Mouse (Mus musculus): ENCODE measurements at regions not wholly inside any gene's neighbourhood (a gene's known extent, or its start where the extent isn't known, plus 50 kb on each side); places are given as distances from the start of the nearest gene placed in this dataset.

DNA sequence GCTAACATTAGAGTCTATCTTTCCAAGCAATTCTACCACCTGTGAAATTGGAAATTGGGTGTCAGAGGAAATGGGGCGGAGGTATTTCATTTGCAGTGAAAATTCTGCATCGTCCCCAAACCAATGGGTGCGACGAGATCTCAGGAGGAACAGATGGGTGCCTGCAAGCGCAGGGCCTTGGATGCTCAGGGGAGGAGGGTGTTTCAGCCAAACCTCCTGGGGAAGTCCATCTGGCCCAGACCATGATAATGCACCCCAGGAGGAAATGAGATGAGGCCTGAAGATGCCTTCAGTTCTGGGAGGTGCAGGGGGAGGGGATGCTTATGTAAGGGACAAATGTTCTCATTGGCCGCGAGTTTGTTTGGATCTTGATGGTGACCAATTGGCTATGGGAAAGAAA is 205.9 kb upstream of the Dynlrb2 start:
- DNase-seq (ENCODE audit: low spot score in 2 of 2) = no peak

DNA sequence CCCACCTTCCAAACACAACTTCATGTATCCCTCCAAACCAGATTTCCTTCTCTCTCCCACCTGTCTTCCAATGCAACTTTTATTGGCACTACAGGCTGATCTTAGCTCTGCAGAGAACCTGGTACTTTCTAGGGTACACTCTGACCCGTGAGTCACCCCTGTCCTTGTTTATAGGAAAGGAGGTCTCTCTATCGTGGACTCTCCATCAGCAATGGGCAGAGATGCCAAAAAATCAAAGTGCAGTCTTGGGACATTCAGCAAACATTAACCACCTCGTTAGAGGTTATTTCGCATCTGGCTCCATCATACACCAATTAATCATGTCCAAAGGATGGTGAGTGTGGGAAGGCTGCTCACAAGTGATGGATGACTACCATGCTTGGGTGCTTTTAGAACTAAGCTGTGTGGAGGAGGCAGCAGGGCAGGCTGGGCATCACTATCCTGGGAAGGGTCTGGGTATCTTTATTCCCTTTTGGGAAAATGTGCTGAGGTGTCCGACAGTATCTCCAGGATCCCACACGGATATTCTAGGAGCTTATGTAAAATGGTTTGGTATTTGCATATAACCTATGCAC is 214.0 kb upstream of the Dynlrb2 start:
- no peak for DNase-seq (ENCODE audit: low spot score in 2 of 2)

DNA sequence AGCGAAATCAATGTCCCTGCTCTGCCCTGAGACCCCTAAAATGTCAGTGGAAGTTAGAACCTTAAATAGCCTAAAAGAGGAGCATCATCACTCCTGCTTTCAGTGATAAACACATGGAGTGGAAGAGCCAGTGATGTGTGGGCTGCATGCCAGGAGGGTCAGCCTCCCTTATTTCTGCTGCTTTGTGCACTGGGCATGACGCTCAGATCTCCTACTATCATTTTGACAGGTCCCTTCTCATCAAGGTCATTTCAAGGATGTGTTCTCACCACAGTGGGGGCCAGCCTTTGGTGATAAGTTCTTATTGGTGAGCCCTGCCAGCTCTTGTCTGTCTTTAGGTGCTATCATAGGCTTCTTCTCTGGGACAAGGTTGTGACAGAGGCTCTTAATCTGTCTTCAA is 215.5 kb upstream of the Dynlrb2 start:
- DNase-seq (ENCODE audit: low spot score in 2 of 2) = no peak

DNA sequence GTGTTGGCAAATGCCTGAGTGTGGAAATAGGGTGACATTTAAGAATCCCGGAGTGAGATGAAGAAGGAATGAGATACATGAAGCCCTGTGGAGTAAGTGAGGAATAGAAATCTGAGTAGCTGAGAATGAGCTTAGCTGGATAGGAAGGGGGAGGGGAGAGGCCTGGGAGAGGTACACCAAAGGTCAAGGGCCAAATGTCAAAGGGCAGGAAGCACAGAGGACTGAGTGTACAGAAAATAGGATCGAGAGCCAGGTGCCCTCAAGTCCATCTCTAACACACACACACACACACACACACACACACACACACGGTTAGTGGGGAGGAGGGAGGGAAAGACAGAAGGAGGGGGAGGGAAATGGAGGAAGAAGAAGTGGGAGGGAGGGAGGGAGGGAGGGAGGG is 220.8 kb upstream of the Dynlrb2 start:
- no peak for DNase-seq (ENCODE audit: low spot score in 2 of 2)

DNA sequence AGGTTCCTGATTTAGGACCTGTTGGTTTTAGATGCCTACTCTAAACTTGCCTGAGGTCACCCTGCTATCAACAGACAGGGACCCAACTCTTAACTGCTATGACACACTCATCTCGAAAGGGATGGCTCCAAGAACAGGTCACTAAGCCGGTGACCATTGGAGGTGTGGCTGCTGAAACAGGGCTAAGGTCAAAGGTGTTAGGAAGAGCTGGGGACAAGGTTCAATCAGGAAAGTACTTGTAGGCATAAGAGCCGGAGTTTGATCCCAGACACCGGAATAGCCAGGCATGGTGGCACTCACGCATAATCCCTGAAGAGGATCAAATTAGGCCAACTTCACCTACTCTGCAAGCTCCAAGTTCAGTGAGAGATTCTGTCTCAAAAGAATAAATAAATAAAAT is 222.4 kb upstream of the Dynlrb2 start:
- DNase-seq (ENCODE audit: low spot score in 2 of 2) = no peak

DNA sequence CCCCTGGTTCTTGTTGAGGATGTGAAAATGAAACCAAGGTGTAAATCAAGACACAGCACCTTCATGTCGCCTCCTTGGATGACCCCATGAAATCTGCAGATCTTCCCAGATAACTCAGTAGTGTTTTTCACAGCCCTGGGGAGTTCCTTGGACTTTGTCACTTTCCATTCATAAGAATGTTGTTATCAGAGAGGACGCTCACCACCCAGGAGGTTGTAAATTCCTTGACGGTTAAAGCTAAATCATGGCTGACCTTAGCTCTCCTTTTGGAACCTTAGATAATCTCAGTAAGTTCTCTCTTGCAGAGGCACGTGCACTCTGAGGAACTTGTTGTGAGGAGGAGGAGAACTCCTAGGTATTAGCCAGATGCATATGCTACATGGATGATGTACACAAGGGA is 229.8 kb upstream of the Dynlrb2 start:
- no peak for DNase-seq (ENCODE audit: low spot score in 2 of 2)

DNA sequence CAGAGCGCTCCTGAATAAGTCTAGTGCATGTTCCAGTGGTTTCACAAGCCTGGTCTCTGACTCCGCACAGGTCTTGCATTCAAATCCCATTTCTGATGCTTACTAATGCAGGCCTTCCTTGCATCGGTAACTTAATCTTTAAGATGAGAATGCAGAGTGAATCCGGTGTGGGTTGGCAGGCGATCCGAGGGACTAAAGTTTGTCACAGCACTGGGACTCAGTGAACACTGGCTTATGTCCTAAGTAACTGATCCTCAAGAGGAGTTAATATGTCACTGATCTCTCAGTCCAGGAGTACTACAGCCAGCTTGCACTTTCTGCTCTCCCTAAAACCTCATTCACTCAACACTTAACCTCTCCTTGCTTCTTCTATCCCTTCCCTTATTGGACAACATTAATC is 233.5 kb upstream of the Dynlrb2 start:
- no peak for DNase-seq (ENCODE audit: low spot score in 2 of 2)

DNA sequence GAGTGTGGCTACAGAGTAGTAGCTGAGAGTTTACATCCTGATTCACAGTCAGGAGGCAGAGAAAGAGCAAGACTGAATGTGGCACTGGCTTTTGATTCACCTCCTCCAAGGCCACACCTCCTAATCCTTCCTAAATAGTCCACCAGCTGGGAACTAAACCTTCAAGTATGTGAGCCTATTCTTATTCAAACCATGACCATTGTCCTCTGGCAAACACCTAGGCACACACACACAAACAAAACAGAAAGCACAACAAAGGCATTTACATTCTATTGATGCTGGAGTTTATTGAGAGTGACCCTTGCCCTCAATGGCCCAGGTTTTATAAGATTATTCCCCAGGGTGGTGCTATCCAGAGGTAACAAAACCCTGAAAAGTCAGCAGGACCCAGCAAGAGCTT is 235.4 kb upstream of the Dynlrb2 start:
- no peak for DNase-seq (ENCODE audit: low spot score in 2 of 2)

DNA sequence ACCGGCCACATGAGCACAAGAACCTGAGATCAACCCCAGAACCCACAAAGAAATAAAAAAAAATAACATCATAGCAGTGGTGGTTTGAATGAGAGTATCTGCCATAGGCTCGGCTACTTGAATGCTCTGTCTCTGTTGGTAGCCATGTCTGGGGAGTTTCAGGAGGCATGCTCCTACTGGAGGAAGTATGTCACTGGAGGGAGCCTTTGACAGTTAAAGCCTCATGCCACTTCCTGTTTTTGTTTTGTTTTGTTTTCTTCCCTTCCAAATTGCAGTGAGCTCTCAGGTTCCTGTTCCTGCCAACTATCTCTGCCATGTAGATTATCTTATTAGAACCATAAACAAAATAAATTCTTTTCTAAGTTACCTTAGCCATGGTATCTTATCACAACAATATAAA is 236.1 kb upstream of the Dynlrb2 start:
- DNase-seq (ENCODE audit: low spot score in 2 of 2) = no peak

DNA sequence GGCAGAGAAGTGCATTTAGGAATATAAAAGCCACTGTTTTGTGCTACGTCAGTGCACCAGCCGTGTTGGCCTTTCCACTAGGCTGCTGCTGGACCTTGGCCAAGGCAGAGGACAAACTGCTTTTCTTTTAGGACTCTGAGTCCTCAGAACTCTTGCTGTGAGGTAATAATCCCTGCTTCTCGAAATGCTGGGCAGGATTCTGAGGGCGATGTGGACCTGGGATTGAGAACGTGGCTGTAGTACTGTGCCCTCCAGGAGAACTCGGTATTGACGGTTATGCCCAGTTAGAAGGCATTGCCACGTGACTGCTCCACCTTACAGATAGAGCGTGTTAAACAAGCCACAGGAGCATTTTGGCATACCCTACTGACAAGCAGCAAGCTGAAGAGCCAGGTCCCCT is 236.6 kb upstream of the Dynlrb2 start:
- DNase-seq (ENCODE audit: low spot score in 2 of 2) = peak; percentile 7 to 8

DNA sequence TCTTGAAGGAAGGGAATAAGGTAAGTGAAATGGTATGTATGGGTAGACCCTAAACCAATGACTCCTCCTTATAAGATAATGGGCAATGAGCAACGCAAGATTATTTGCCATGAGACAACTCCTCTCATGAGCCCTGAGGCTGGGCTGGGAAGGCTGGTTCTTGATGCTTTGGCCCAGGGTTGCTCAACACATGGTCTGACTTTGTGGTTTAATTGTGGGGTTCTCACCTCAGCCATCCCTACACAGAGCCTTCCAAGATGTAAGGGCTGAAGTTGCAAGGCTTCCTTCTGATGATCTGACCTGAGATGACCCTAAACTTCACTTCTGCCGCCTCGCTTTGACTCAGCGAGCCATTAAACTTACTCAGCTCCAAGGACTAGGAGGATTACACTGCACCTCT is 237.8 kb upstream of the Dynlrb2 start:
- DNase-seq (ENCODE audit: low spot score in 2 of 2) = no peak

DNA sequence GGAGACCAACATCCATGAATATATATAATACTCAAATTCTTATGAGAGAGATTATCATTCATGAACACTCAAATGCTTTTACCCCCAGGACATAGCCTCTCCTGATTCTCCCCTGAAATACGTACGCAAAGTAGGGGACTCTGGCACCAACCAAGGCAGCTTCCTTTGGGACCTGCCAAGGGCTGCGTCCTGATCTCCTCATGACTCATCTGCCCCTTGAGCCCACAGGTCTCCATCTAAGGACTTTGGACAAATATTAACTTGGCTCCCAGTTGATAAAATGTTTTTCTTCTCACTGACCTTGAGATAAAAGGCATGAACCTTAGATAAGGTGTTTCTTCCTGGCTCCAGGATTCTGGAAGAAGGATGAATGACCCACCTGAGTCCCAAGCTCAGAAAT is 239.2 kb upstream of the Dynlrb2 start:
- no peak for DNase-seq (ENCODE audit: low spot score in 2 of 2)

DNA sequence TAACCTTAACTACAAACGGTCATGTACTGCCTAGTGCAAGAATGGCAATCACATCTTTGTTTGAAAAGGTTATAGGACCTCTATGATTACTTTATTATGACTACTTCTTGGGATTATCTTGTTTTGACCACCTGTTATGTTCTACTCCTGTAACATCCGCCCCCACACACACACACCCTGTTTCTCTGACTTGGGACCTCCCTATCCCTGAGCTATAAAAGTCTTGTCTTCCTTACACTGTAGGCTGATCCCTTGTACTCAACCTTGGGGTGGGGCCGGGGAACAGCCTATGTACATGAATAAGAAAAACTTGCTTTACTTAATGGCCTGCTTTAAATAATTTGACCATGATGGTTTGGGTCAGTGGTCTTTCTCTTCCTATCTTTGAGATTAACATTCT is 240.7 kb upstream of the Dynlrb2 start:
- no peak for DNase-seq (ENCODE audit: low spot score in 2 of 2)

DNA sequence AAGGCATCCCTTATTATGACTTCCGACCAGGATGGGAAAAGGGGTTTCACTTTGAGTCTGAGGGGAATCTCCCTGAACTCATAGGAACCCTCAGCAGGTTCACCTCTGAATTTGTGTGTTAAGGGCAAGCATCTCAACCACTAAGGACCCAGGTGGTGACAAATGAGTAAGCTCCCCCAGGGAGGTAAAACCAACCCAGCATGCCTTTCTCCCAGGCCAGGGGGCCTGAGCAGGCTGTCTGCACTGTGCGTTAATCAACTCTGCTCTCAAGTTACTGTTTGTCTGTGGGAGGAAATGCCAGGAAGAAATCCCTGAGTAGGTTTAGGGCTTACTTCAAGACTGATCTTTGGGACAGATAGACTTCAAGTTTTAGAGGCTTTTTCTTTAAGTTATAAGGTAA is 243.5 kb upstream of the Dynlrb2 start:
- DNase-seq (ENCODE audit: low spot score in 2 of 2) = no peak

DNA sequence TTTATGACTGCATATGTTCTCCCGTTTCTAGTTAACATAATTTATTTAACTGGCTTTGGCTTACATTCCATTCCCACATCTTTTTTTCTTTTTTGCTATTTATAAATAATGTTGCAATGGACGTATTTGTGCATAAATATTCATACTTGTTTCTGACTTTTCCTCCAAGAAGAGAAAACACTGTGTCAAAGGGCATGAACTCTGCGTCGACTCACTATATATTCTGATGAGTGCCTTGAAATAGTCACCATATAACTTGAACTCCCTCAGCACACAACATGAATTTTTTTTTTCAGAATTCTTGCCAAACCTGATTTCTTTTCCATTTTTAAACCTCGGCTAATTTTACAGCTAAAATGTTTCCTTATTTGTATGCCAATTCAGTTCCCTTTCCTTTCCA is 249.4 kb upstream of the Dynlrb2 start:
- no peak for DNase-seq (ENCODE audit: low spot score in 2 of 2)

DNA sequence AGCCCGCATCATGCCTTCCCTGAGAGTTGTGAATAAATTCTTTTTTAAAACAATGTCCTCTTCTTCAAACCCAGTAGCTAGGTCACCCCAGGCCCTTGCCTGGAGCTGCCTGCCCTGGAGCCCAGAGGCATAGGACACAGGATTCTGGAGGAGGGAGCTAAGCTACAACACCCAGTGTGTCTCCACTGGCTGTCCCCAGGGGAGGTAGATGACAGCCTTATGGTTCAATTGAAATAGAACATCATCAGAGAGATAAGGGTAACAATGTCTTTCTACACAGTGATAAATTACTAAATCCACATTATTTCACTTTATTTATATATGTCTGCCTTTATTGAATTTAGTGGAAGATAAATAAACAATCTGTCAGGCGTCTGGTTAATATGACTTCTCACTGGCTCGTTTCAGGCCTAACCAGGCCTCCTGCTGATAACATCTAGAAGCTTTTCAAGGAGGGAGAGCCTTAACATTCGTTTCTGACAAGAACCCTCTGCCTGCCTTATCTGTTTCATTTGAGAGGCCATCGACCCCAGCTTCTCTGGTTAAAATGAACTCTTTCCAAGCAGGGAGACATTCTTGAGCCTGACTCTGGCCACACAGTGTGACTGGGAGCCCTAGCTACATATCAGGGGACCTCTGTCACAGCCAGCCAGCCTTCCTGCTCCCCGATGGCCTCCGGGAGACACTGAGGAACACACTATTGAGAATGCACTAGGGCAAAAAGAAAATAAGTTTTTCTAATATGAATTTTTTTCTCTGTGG is 252.1 kb upstream of the Dynlrb2 start:
- no peak for DNase-seq (ENCODE audit: low spot score in 2 of 2)

DNA sequence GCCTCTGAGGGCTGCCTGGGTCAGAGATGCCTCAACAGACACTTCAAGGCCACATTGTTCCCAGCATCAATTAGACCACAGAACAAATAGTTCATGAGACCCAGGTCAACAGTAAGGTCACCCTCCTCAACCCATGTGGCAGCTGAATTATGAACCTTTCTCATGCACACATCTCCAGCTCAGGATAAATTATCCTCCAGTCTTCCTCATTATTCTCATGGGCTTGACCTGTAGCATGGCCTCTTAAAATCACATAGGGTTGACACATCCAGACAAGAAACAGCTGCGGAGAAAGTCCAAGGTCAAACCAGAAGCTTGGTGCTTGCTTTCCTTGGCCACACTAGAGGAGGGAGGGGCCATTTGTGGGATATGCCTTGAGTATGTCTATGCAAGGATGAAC is 256.4 kb upstream of the Dynlrb2 start:
- DNase-seq (ENCODE audit: low spot score in 2 of 2) = no peak

DNA sequence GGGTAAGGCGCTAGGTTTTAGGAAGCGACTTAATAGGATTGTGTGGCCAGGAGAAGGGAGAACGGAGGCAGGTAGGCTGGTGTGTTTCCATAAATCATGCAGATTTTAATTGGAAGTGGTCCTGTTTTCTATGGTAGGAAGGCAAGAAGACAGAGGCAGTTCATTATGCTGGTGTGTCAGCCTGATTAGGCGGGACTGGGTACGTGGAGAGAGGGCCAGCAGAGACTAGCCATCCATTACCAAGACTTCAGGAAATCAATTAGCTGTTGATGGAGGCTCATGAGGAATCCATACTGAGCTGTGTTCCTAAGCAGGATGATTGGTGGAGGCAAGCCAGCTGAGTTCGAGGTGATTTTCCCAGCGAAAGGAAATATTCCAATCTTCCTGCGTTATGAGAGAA is 261.3 kb upstream of the Dynlrb2 start:
- DNase-seq (ENCODE audit: low spot score in 2 of 2) = no peak

DNA sequence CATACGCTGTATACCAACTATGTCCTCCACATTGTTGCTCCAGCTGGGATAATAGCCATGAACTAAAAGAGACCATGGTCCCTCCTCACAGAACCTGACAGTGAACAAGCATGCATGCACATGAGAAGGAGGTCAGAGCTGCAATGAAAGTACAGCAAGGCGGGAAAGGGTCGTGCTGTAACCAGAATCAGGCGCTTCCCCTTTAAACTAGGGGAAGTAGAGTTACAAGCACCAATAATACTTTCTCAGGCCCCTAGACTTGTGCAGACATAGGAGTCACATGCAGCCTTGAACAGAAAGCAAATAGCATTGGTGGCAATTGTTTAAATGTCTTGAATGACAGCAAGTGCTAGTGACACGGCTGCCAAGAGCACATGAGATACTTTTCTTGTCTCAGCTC is 261.8 kb upstream of the Dynlrb2 start:
- no peak for DNase-seq (ENCODE audit: low spot score in 2 of 2)

DNA sequence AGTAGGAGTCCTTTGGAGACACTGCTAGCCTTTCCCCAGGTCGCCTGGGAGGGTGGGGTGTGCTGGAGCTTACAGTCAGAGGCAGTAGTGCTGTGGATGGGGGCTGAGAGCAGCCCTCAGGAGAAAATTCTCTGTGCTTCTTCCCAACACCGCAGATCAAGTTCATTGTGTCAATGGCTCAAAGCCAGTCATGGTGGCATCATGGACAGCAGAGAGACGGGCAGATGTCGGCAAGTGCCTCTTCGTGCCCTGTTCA is 262.9 kb upstream of the Dynlrb2 start:
- DNase-seq (ENCODE audit: low spot score in 2 of 2) = no peak

DNA sequence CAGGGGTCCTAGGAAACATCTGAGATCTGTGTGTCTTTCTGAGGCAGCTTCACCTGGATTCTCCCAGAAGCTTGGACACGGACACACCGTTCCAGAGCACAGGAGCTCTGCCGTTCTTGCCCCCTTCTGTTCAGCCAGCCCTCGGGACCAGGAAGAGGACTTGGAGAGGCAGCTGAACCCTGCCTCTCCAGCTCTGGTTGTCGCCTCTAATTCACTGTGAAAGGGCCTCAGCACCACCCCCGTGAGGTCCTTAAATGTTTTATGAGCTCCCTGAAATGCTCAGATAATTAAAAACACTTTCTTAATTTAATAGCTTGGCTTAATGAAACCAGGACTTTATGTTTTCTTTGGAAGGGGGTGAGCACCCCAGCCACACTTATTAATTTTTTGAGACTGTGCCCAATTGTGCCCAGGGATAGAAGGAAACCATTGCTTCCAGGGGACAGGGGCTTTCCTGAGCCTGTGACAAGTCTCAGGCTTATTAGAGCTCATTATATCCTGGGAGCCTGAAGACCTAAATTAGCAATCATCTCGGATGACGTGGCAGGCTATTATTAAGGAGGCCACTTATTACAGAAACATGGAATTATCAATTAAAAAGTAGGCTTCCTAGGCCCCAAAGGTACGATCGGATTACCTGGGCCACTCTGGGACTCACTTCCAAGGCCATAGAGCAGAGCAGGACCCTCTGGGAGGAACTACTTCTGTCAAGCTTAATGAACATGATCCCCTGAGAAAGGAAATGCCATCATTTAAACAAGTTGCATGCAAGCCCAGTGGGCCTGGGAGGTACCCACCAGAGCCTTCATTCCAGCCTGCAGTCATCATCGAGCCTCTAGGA is 263.4 kb upstream of the Dynlrb2 start:
- DNase-seq (ENCODE audit: low spot score in 2 of 2) = no peak

DNA sequence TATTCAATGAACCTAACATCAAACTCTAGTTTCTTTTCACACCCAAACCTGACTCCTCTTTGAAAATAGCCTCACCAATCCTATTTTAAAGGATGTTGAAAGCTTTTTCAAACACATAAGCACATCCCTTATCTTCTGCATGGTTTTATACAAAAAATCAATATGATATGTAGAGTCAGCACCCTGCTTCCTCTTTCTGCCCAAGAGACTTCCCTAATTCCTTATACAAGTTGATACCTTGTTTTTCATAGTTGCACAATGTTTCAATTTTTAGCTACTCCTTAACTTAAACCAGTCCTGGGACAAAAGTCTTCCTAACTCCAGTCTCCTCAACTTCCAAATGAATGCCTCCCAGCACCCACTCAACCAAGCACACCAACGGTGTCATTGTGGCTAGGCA is 266.1 kb upstream of the Dynlrb2 start:
- no peak for DNase-seq (ENCODE audit: low spot score in 2 of 2)

DNA sequence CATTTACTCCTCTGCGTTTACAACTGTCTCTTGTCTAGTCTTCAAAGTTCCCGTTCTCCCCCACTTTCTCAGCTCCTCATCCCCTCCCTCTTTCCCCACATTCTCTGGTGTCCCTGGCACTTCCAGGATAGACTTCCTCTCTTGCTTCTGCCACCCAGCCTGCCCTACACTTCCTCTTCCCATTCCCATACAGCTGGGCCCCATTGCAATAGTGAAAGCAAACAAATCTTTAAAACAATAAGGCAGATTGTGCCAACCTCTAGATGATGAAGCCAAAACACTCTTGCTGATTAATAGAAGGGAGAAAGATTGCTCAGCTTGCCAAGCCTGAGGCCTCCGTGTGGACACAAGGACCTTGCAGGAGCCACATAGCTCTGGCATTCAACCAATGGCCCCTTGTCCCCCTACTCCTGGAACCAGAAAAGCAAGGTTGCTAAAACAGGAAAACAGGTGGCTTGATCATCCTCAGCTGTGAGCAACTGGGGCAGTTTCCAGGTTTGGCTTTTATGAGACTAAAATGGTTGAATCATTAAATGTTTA is 267.1 kb upstream of the Dynlrb2 start:
- no peak for DNase-seq (ENCODE audit: low spot score in 2 of 2)

All from frontal cortex, postnatal 36 days (tissue).